ENCODE assay signal across 8 mouse cellular contexts in the genomic region with DNA sequence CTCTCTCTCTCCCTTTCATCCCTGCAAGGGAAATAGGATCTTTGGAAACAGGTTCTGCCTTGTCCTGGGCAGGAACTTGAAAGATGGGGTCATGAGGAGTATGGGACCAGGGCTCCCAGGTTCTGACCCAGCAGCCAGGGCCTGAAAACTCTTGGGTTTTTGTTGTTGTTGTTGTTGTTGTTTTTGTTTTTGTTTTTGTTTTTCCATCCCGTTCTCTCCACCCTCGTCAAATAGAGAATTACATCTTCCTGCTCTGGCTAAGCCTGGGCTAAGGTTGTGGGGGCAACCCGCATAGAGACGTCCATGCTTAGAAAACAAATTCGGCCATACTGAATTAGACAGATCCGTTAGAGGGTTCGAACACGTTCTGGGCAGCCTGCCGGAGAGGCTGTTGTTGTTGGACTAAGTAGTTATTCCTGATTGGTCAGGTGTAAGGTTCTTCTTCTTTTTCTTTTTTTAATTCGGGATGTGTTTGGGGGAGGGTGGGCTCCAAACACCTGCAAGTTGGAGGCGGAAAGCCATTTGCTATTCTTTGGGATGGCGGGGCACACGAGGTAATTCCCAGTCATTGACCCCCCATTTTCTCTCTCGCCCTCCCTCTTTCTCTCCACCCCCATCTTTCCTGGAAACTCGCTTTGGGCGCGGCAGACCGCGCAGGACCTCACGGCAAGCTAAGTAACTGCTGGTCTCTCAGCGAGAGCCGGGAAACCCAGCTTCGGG. TPM values are rescaled to one million over a fixed set of nuclear protein-coding genes. Genes with fewer than 3 reads are reported as not detected.
DNase-seq lines count a peak whose midpoint lies in the region; ATAC-seq and TF ChIP-seq lines count a peak whose summit lies in the region.

No protein-coding gene starts in this region.

- no peak for DNase-seq in kidney, adult 18-20 months
- peak; percentile 21 for DNase-seq in forebrain, postnatal 0 days
- peak; percentile 16 for DNase-seq in kidney, postnatal 14 days
- no peak for DNase-seq in cerebellum, adult 11-12 months
- no peak for DNase-seq in thymus, adult 2 months
- DNase-seq in adrenal gland, postnatal 25 days = no peak

- H3K27me3 ChIP-seq in kidney, embryonic 14.5 days (ENCODE audit: control insufficient read depth, insufficient read depth, low read length) = peaks cover 94% of the 10 kb centered on the region
- peaks cover 83% of the 10 kb centered on the region for H3K27me3 ChIP-seq in forebrain, postnatal 0 days (ENCODE audit: insufficient read depth, low read length)
- peaks cover 48% of the 10 kb centered on the region for H3K27me3 ChIP-seq in midbrain, embryonic 16.5 days (ENCODE audit: control insufficient read depth, insufficient read depth, low read depth, low read length)
- H3K27me3 ChIP-seq in thymus, adult 2 months (ENCODE audit: control insufficient read depth, insufficient read depth, low read length) = peaks cover 54% of the 10 kb centered on the region

- H3K27ac ChIP-seq in kidney, embryonic 14.5 days (ENCODE audit: low read depth, low read length) = peak overlapping the region; percentile 63; the same call in 1 of the 2 replicates
- no peak overlapping the region for H3K27ac ChIP-seq in forebrain, postnatal 0 days (ENCODE audit: low read depth, low read length)
- H3K27ac ChIP-seq in midbrain, embryonic 16.5 days (ENCODE audit: low read length) = peak overlapping the region; percentile 88
- no peak overlapping the region for H3K27ac ChIP-seq in thymus, adult 2 months (ENCODE audit: control insufficient read depth, insufficient read depth, low read length)

- TF ChIP-seq CTCF in forebrain, postnatal 0 days (IDR thresholded peaks at IDR 0.05; ENCODE audit: low read depth) = no peak
- TF ChIP-seq CTCF in thymus, adult 2 months (IDR thresholded peaks at IDR 0.05; ENCODE audit: borderline replicate concordance, control insufficient read depth, extremely low read depth, insufficient read depth, low read length, poor library complexity) = no peak

- ATAC-seq in kidney, embryonic 14.5 days (ENCODE audit: low FRiP score, low TSS enrichment) = no peak
- ATAC-seq in forebrain, postnatal 0 days = no peak
- ATAC-seq in midbrain, embryonic 16.5 days = no peak

- H3K36me3 ChIP-seq in kidney, embryonic 14.5 days (ENCODE audit: control insufficient read depth, insufficient read depth, low read length) = no peaks in the 10 kb centered on the region
- no peaks in the 10 kb centered on the region for H3K36me3 ChIP-seq in forebrain, postnatal 0 days (ENCODE audit: insufficient read depth)
- H3K36me3 ChIP-seq in midbrain, embryonic 16.5 days (ENCODE audit: control insufficient read depth, insufficient read depth, low read length) = no peaks in the 10 kb centered on the region
- no peaks in the 10 kb centered on the region for H3K36me3 ChIP-seq in thymus, adult 2 months (ENCODE audit: control insufficient read depth, insufficient read depth, low read length)

- no peaks in the 10 kb centered on the region for H3K9me3 ChIP-seq in kidney, embryonic 14.5 days (ENCODE audit: control insufficient read depth, low read length)
- H3K9me3 ChIP-seq in forebrain, postnatal 0 days (ENCODE audit: low read length) = no peaks in the 10 kb centered on the region
- no peaks in the 10 kb centered on the region for H3K9me3 ChIP-seq in midbrain, embryonic 16.5 days (replicated peaks; ENCODE audit: control insufficient read depth, low read length, poor library complexity, severe bottlenecking)

- peaks cover 18% of the 10 kb centered on the region for H3K4me1 ChIP-seq in kidney, embryonic 14.5 days (ENCODE audit: control insufficient read depth, insufficient read depth, low read length)
- no peaks in the 10 kb centered on the region for H3K4me1 ChIP-seq in forebrain, postnatal 0 days (ENCODE audit: insufficient read depth)
- H3K4me1 ChIP-seq in midbrain, embryonic 16.5 days (ENCODE audit: control insufficient read depth, insufficient read depth, low read length) = peaks cover 11% of the 10 kb centered on the region
- H3K4me1 ChIP-seq in thymus, adult 2 months (replicated peaks; ENCODE audit: control insufficient read depth, insufficient read depth, low read length) = peaks cover 12% of the 10 kb centered on the region; the same call in 1 of the 2 replicates

- peak overlapping the region; percentile 20; the same call in 1 of the 2 replicates for H3K4me2 ChIP-seq in kidney, embryonic 14.5 days (replicated peaks; ENCODE audit: low read depth, low read length)
- H3K4me2 ChIP-seq in forebrain, postnatal 0 days (ENCODE audit: low read depth) = 0 out of 2 replicates have a peak overlapping the region, but pooled peaks have one; percentile 1
- peak overlapping the region; percentile 50 for H3K4me2 ChIP-seq in midbrain, embryonic 16.5 days (ENCODE audit: low read length)

- no peak overlapping the region for H3K9ac ChIP-seq in kidney, embryonic 14.5 days (ENCODE audit: low read depth, low read length)
- no peak overlapping the region for H3K9ac ChIP-seq in forebrain, postnatal 0 days
- H3K9ac ChIP-seq in midbrain, embryonic 16.5 days (ENCODE audit: low read depth, low read length) = peak overlapping the region; percentile 63

- TF ChIP-seq POLR2A in thymus, adult 2 months (IDR thresholded peaks at IDR 0.05; ENCODE audit: control insufficient read depth, extremely low read depth, insufficient read depth, low read length, poor library complexity) = no peak

- 1% methylated on average over 23 of the region's 23 CpGs for WGBS in kidney, embryonic 14.5 days
- WGBS in forebrain, postnatal 0 days = 2% methylated on average over 23 of the region's 23 CpGs
- under 1% methylated on average over 23 of the region's 23 CpGs for WGBS in midbrain, embryonic 16.5 days
- 34% methylated on average over 23 of the region's 23 CpGs for WGBS in thymus, adult 2 months

- peak overlapping the region; percentile 19; the same call in 1 of the 2 replicates for H3K4me3 ChIP-seq in kidney, embryonic 14.5 days (ENCODE audit: low read length)
- H3K4me3 ChIP-seq in forebrain, postnatal 0 days (ENCODE audit: low read depth, low read length) = no peak overlapping the region
- peak overlapping the region; percentile 40 for H3K4me3 ChIP-seq in midbrain, embryonic 16.5 days (ENCODE audit: low read depth, low read length)
- H3K4me3 ChIP-seq in thymus, adult 2 months (ENCODE audit: control insufficient read depth, insufficient read depth, low read length) = no peak overlapping the region

RNA-seq across cellular contexts. Expression of gene Tal1, which starts 2.8 kb away (rescaled TPM):
- polyA plus RNA-seq in kidney, embryonic 14.5 days (2014; fragmentation: Nextera tagmentation; extraction: Ambion mirVana) = 1.7 and 2.0 TPM in 2 replicates
- 2.5 and 4.0 TPM in 2 replicates for total RNA-seq in forebrain, postnatal 0 days (2014; rRNA removed)
- 0.34 and 0.54 TPM in 2 replicates for polyA plus RNA-seq in forebrain, postnatal 0 days (2015; fragmentation: Nextera tagmentation; extraction: Ambion mirVana)
- 4.6 and 6.4 TPM in 2 replicates for polyA plus RNA-seq in midbrain, embryonic 16.5 days (2015; fragmentation: Nextera tagmentation; extraction: Ambion mirVana)
- polyA plus RNA-seq in thymus, adult 2 months (2012; rRNA removed) = 0.89 and 0.94 TPM in 2 replicates
- 2.9 and 3.5 TPM in 2 replicates for total RNA-seq in adrenal gland, postnatal 25 days (2021)

RNA-seq across cellular contexts. Expression of gene Pdzk1ip1, which starts 29.5 kb away (rescaled TPM):
- polyA plus RNA-seq in kidney, embryonic 14.5 days (2014; fragmentation: Nextera tagmentation; extraction: Ambion mirVana) = 87.9 and 90.5 TPM in 2 replicates
- 1.2 TPM in 1 of 2 replicates, not detected in the other for total RNA-seq in forebrain, postnatal 0 days (2014; rRNA removed)
- polyA plus RNA-seq in forebrain, postnatal 0 days (2015; fragmentation: Nextera tagmentation; extraction: Ambion mirVana) = 2.4 TPM in 2 replicates
- 2.0 and 2.3 TPM in 2 replicates for polyA plus RNA-seq in midbrain, embryonic 16.5 days (2015; fragmentation: Nextera tagmentation; extraction: Ambion mirVana)
- 14.7 and 15.2 TPM in 2 replicates for polyA plus RNA-seq in thymus, adult 2 months (2012; rRNA removed)
- 0.58 TPM in 1 of 2 replicates, not detected in the other for total RNA-seq in adrenal gland, postnatal 25 days (2021)

RNA-seq across cellular contexts. Expression of gene Stil, which starts 59.1 kb away (rescaled TPM):
- 11.0 and 19.9 TPM in 2 replicates for polyA plus RNA-seq in kidney, embryonic 14.5 days (2014; fragmentation: Nextera tagmentation; extraction: Ambion mirVana)
- total RNA-seq in forebrain, postnatal 0 days (2014; rRNA removed) = 1.5 and 4.2 TPM in 2 replicates
- 1.5 and 2.1 TPM in 2 replicates for polyA plus RNA-seq in forebrain, postnatal 0 days (2015; fragmentation: Nextera tagmentation; extraction: Ambion mirVana)
- polyA plus RNA-seq in midbrain, embryonic 16.5 days (2015; fragmentation: Nextera tagmentation; extraction: Ambion mirVana) = 2.0 and 2.1 TPM in 2 replicates
- polyA plus RNA-seq in thymus, adult 2 months (2012; rRNA removed) = 8.1 and 10.7 TPM in 2 replicates
- total RNA-seq in adrenal gland, postnatal 25 days (2021) = 0.94 and 1.2 TPM in 2 replicates

Comparison
In these comparisons a context has a peak if more than half of its experiments do, and no peak if none do; other contexts are left out.
1. DNase-seq: peak in forebrain, postnatal 0 days (single experiment) and kidney, postnatal 14 days (single experiment); none in kidney, adult 18-20 months (single experiment), cerebellum, adult 11-12 months (single experiment), thymus, adult 2 months (single experiment) and adrenal gland, postnatal 25 days (single experiment).
2. H3K27ac ChIP-seq: peak in kidney, embryonic 14.5 days (single experiment) and midbrain, embryonic 16.5 days (single experiment); none in forebrain, postnatal 0 days (single experiment) and thymus, adult 2 months (single experiment).
3. H3K4me3 ChIP-seq: peak in kidney, embryonic 14.5 days (single experiment) and midbrain, embryonic 16.5 days (single experiment); none in forebrain, postnatal 0 days (single experiment) and thymus, adult 2 months (single experiment).
4. Peak in every context shown above with its lines, with median percentiles within 50 percentile points of each other: H3K4me2 ChIP-seq.